Mouse (Mus musculus): ENCODE results near the gene Abcb8. TPM values are rescaled to one million over a fixed set of nuclear protein-coding genes. Genes with fewer than 3 reads are reported as not detected.

Gene Abcb8
- polyA plus RNA-seq, 1 experiment from 2014 or later = 48.6 TPM

GRCm38 (mm10) chr5:24364508-24364907 lies 29.0 kb upstream of the Abcb8 start, which contains the start of gene Nos3:
Nos3 (plus strand) TSS chr5:24364810.
- Histone ChIP-seq H3K9ac (ENCODE audit: low read depth, low read length) (0 out of 2 replicates have a peak within 1 kb of the TSS, but pooled peaks have one; percentile 3), H3K4me2 (ENCODE audit: low read length) (peak within 1 kb of the TSS; percentile 43), H3K4me3 (replicated peaks; ENCODE audit: low read depth, low read length) (peak within 1 kb of the TSS; percentile 24), H3K4me1 (replicated peaks; ENCODE audit: insufficient read depth, low read length) (no peaks in the 10 kb centered on the region), H3K27ac (peak within 1 kb of the TSS; percentile 56; the same call in 1 of the 2 replicates), H3K9me3 (replicated peaks; ENCODE audit: low read length) (no peaks in the 10 kb centered on the region), H3K27me3 (ENCODE audit: insufficient read depth, low read length) (no peaks in the 10 kb centered on the region), H3K36me3 (ENCODE audit: insufficient read depth, low read length) (no peaks in the 10 kb centered on the region)
- no peak for TF ChIP-seq CTCF (IDR thresholded peaks at IDR 0.05; ENCODE audit: low read depth)
- WGBS = 52% methylated on average over 12 of the region's 12 CpGs
- ATAC-seq (replicated peaks; ENCODE audit: low FRiP score, low read depth) (0 out of 2 replicates have a peak, but pooled peaks have one; percentile 20), DNase-seq (ENCODE audit: low spot score) (no peak)

GRCm38 (mm10) chr5:24364963-24365362 lies 28.5 kb upstream of the Abcb8 start:
- DNase-seq (ENCODE audit: low spot score) (no peak), ATAC-seq (replicated peaks; ENCODE audit: low FRiP score, low read depth) (no peak)
- TF ChIP-seq CTCF (IDR thresholded peaks at IDR 0.05; ENCODE audit: low read depth) = no peak
- Histone ChIP-seq H3K4me3 (replicated peaks; ENCODE audit: low read depth, low read length) (peak overlapping the region; percentile 24), H3K36me3 (ENCODE audit: insufficient read depth, low read length) (no peaks in the 10 kb centered on the region), H3K27ac (peak overlapping the region; percentile 44; the same call in 1 of the 2 replicates), H3K4me1 (replicated peaks; ENCODE audit: insufficient read depth, low read length) (no peaks in the 10 kb centered on the region), H3K9me3 (replicated peaks; ENCODE audit: low read length) (no peaks in the 10 kb centered on the region), H3K4me2 (ENCODE audit: low read length) (peak overlapping the region; percentile 43), H3K9ac (ENCODE audit: low read depth, low read length) (0 out of 2 replicates have a peak overlapping the region, but pooled peaks have one; percentile 3), H3K27me3 (ENCODE audit: insufficient read depth, low read length) (no peaks in the 10 kb centered on the region)
- WGBS = 81% methylated on average over 10 of the region's 10 CpGs

- H3K9ac ChIP-seq (ENCODE audit: low read depth, low read length) = 0 out of 2 replicates have a peak overlapping the region, but pooled peaks have one; percentile 3
- peak overlapping the region; percentile 24; the same call in 1 of the 2 replicates for H3K4me3 ChIP-seq (replicated peaks; ENCODE audit: low read depth, low read length)
- WGBS = 36% methylated on average over 5 of the region's 5 CpGs
- no peak for TF ChIP-seq CTCF (IDR thresholded peaks at IDR 0.05; ENCODE audit: low read depth)
- no peaks in the 10 kb centered on the region for H3K36me3 ChIP-seq (ENCODE audit: insufficient read depth, low read length)
- no peaks in the 10 kb centered on the region for H3K9me3 ChIP-seq (replicated peaks; ENCODE audit: low read length)
- no peak for ATAC-seq (replicated peaks; ENCODE audit: low FRiP score, low read depth)
- peak overlapping the region; percentile 43 for H3K4me2 ChIP-seq (ENCODE audit: low read length)
- H3K27ac ChIP-seq = peak overlapping the region; percentile 44; the same call in 1 of the 2 replicates
- no peak for DNase-seq (ENCODE audit: low spot score)
- no peaks in the 10 kb centered on the region for H3K27me3 ChIP-seq (ENCODE audit: insufficient read depth, low read length)
- H3K4me1 ChIP-seq (replicated peaks; ENCODE audit: insufficient read depth, low read length) = no peaks in the 10 kb centered on the region
Measured at GRCm38 (mm10) chr5:24365528-24365927, 27.9 kb upstream of the Abcb8 start.

- 78% methylated on average over 9 of the region's 9 CpGs for WGBS
- Histone ChIP-seq H3K4me2 (ENCODE audit: low read length) (no peak overlapping the region), H3K9me3 (replicated peaks; ENCODE audit: low read length) (no peaks in the 10 kb centered on the region), H3K27me3 (ENCODE audit: insufficient read depth, low read length) (no peaks in the 10 kb centered on the region), H3K36me3 (ENCODE audit: insufficient read depth, low read length) (no peaks in the 10 kb centered on the region), H3K4me3 (replicated peaks; ENCODE audit: low read depth, low read length) (no peak overlapping the region), H3K4me1 (replicated peaks; ENCODE audit: insufficient read depth, low read length) (no peaks in the 10 kb centered on the region), H3K27ac (no peak overlapping the region), H3K9ac (ENCODE audit: low read depth, low read length) (no peak overlapping the region)
- DNase-seq (ENCODE audit: low spot score) (no peak), ATAC-seq (replicated peaks; ENCODE audit: low FRiP score, low read depth) (no peak)
- no peak for TF ChIP-seq CTCF (IDR thresholded peaks at IDR 0.05; ENCODE audit: low read depth)
Measured at GRCm38 (mm10) chr5:24366426-24366825, 27.0 kb upstream of the Abcb8 start.

- DNase-seq (ENCODE audit: low spot score) = no peak
- H3K9ac ChIP-seq (ENCODE audit: low read depth, low read length) = no peak overlapping the region
- no peaks in the 10 kb centered on the region for H3K36me3 ChIP-seq (ENCODE audit: insufficient read depth, low read length)
- H3K4me3 ChIP-seq (replicated peaks; ENCODE audit: low read depth, low read length) = no peak overlapping the region
- TF ChIP-seq CTCF (IDR thresholded peaks at IDR 0.05; ENCODE audit: low read depth) = no peak
- no peaks in the 10 kb centered on the region for H3K4me1 ChIP-seq (replicated peaks; ENCODE audit: insufficient read depth, low read length)
- 82% methylated on average over 9 of the region's 9 CpGs for WGBS
- no peaks in the 10 kb centered on the region for H3K27me3 ChIP-seq (ENCODE audit: insufficient read depth, low read length)
- no peak overlapping the region for H3K27ac ChIP-seq
- no peaks in the 10 kb centered on the region for H3K9me3 ChIP-seq (replicated peaks; ENCODE audit: low read length)
- ATAC-seq (replicated peaks; ENCODE audit: low FRiP score, low read depth) = no peak
- H3K4me2 ChIP-seq (ENCODE audit: low read length) = no peak overlapping the region
Measured at GRCm38 (mm10) chr5:24369767-24370166, 23.7 kb upstream of the Abcb8 start.

GRCm38 (mm10) chr5:24373807-24374206 lies 19.7 kb upstream of the Abcb8 start:
- Histone ChIP-seq H3K36me3 (ENCODE audit: insufficient read depth, low read length) (no peaks in the 10 kb centered on the region), H3K27me3 (ENCODE audit: insufficient read depth, low read length) (no peaks in the 10 kb centered on the region), H3K9ac (ENCODE audit: low read depth, low read length) (no peak overlapping the region), H3K9me3 (replicated peaks; ENCODE audit: low read length) (no peaks in the 10 kb centered on the region), H3K27ac (no peak overlapping the region), H3K4me1 (replicated peaks; ENCODE audit: insufficient read depth, low read length) (no peaks in the 10 kb centered on the region), H3K4me2 (ENCODE audit: low read length) (no peak overlapping the region), H3K4me3 (replicated peaks; ENCODE audit: low read depth, low read length) (no peak overlapping the region)
- 77% methylated on average over 5 of the region's 5 CpGs for WGBS
- no peak for DNase-seq (ENCODE audit: low spot score)
- TF ChIP-seq CTCF (IDR thresholded peaks at IDR 0.05; ENCODE audit: low read depth) = no peak
- ATAC-seq (replicated peaks; ENCODE audit: low FRiP score, low read depth) = no peak

GRCm38 (mm10) chr5:24374216-24374615 lies 19.2 kb upstream of the Abcb8 start:
- DNase-seq (ENCODE audit: low spot score) (peak; percentile 60), ATAC-seq (replicated peaks; ENCODE audit: low FRiP score, low read depth) (no peak)
- no peaks in the 10 kb centered on the region for H3K36me3 ChIP-seq (ENCODE audit: insufficient read depth, low read length)
- TF ChIP-seq CTCF (IDR thresholded peaks at IDR 0.05; ENCODE audit: low read depth) = no peak
- 48% methylated on average over 6 of the region's 6 CpGs for WGBS
- H3K27me3 ChIP-seq (ENCODE audit: insufficient read depth, low read length) = no peaks in the 10 kb centered on the region
- H3K9ac ChIP-seq (ENCODE audit: low read depth, low read length) = no peak overlapping the region
- H3K4me2 ChIP-seq (ENCODE audit: low read length) = no peak overlapping the region
- H3K27ac ChIP-seq = no peak overlapping the region
- H3K9me3 ChIP-seq (replicated peaks; ENCODE audit: low read length) = no peaks in the 10 kb centered on the region
- H3K4me1 ChIP-seq (replicated peaks; ENCODE audit: insufficient read depth, low read length) = no peaks in the 10 kb centered on the region
- H3K4me3 ChIP-seq (replicated peaks; ENCODE audit: low read depth, low read length) = no peak overlapping the region
